Mouse (Mus musculus) limb, embryonic 11.5 days (tissue): ENCODE measurements around the gene Acsbg1. TPM values are rescaled to one million over a fixed set of nuclear protein-coding genes. Genes with fewer than 3 reads are reported as not detected.

Experiments used
- ATAC-seq: fragments of 200-750 bp; cut with Nextera tagmentation; 2 replicates; pipeline ENCODE4 v1.8.0; 2017; ENCODE audit warnings: low read depth; ENCODE audit not compliant: insufficient number of reproducible peaks, low FRiP score, low TSS enrichment
- DNase-seq: peaks from one replicate; pipeline ENCODE4 v3.0.0-alpha.2; 2015; ENCODE audit warnings: low spot score
- H3K27ac ChIP-seq: fragments of 300-500 bp; sonication (generic); replicated peaks from 2 replicates; pipeline ENCODE4 v1.5.1; 2014; ENCODE audit warnings: low read depth, mild to moderate bottlenecking, low read length
- H3K27me3 ChIP-seq: fragments of 300-500 bp; sonication (generic); 2 replicates; pipeline ENCODE4 v1.6.1; 2014; ENCODE audit warnings: mild to moderate bottlenecking, low read length, mixed read lengths; ENCODE audit not compliant: control insufficient read depth, insufficient read depth
- H3K36me3 ChIP-seq: fragments of 300-500 bp; sonication (generic); 2 replicates; pipeline ENCODE4 v1.6.1; 2014; ENCODE audit warnings: mild to moderate bottlenecking, low read length, moderate library complexity, mixed read lengths; ENCODE audit not compliant: control insufficient read depth, insufficient read depth
- H3K4me1 ChIP-seq: fragments of 300-500 bp; sonication (generic); 2 replicates; pipeline ENCODE4 v1.6.1; 2014; ENCODE audit warnings: low read length, mixed read lengths; ENCODE audit not compliant: control insufficient read depth, insufficient read depth
- H3K4me2 ChIP-seq: fragments of 300-500 bp; sonication (generic); 2 replicates; pipeline ENCODE4 v1.6.1; 2014; ENCODE audit warnings: low read depth, mild to moderate bottlenecking, moderate library complexity; ENCODE audit not compliant: severe bottlenecking
- H3K4me3 ChIP-seq: fragments of 300-500 bp; sonication (generic); 2 replicates; pipeline ENCODE4 v1.5.1; 2014; ENCODE audit warnings: low read depth, low read length
- H3K9ac ChIP-seq: fragments of 300-500 bp; sonication (generic); 2 replicates; pipeline ENCODE4 v1.6.1; 2014; ENCODE audit warnings: mild to moderate bottlenecking, low read length
- H3K9me3 ChIP-seq: fragments of 300-500 bp; sonication (generic); 2 replicates; pipeline ENCODE4 v1.6.1; 2016; ENCODE audit warnings: low read length; ENCODE audit not compliant: control insufficient read depth
- WGBS: fragments of 180-500 bp; shearing (Covaris S2); extraction: QIAGEN DNeasy Blood & Tissue Kit; methylation state at CpG from one replicate; pipeline ENCODE4 v1.1.7; 2014; 5-methylcytosine and 5-hydroxymethylcytosine counted together
- microRNA-seq: library from miRNA; unstranded; fragments of <30 nt; microRNA quantifications from one replicate; pipeline ENCODE4, GENCODE M21; 2016
- polyA plus RNA-seq: library from polyadenylated mRNA; unstranded; fragments of >200 nt; fragmentation: Nextera tagmentation; extraction: Ambion mirVana; gene quantifications from 2 replicates; pipeline ENCODE4 v1.2.1, GENCODE M21; 2014

Gene Acsbg1
- polyA plus RNA-seq, 1 experiment from 2014 or later, result 0.32 TPM

- H3K27ac ChIP-seq, result no peak overlapping the region
- H3K36me3 ChIP-seq, result no peaks in the 10 kb centered on the region
- WGBS, result 44% methylated on average over 2 of the region's 2 CpGs
- H3K4me3 ChIP-seq, result no peak overlapping the region
- no peaks in the 10 kb centered on the region for H3K4me1 ChIP-seq
- no peaks in the 10 kb centered on the region for H3K27me3 ChIP-seq
- ATAC-seq (no peak), DNase-seq (no peak)
- no peaks in the 10 kb centered on the region for H3K9me3 ChIP-seq
- H3K9ac ChIP-seq, result no peak overlapping the region
- H3K4me2 ChIP-seq, result no peak overlapping the region
These were observed 92.9 kb downstream of the Acsbg1 start for GRCm38 (mm10) chr9:54568732-54569131.

GRCm38 (mm10) chr9:54566958-54567357 lies 94.7 kb downstream of the Acsbg1 start:
- DNase-seq, result no peak
- Histone ChIP-seq H3K9ac (no peak overlapping the region), H3K36me3 (no peaks in the 10 kb centered on the region), H3K4me2 (no peak overlapping the region), H3K4me3 (no peak overlapping the region), H3K4me1 (no peaks in the 10 kb centered on the region), H3K27me3 (no peaks in the 10 kb centered on the region), H3K27ac (no peak overlapping the region), H3K9me3 (no peaks in the 10 kb centered on the region)
- ATAC-seq, result no peak
- 47% methylated on average over 4 of the region's 4 CpGs for WGBS

GRCm38 (mm10) chr9:54560831-54561601 lies 100.7 kb downstream of the Acsbg1 start:
- ATAC-seq (no peak), DNase-seq (no peak)
- Histone ChIP-seq H3K4me3 (no peak overlapping the region), H3K27me3 (no peaks in the 10 kb centered on the region), H3K4me2 (no peak overlapping the region), H3K27ac (no peak overlapping the region), H3K36me3 (no peaks in the 10 kb centered on the region), H3K9ac (no peak overlapping the region), H3K9me3 (no peaks in the 10 kb centered on the region), H3K4me1 (no peaks in the 10 kb centered on the region)
- WGBS, result 87% methylated on average over 8 of the region's 8 CpGs

- H3K9ac ChIP-seq, result peak within 1 kb of the TSS; percentile 51
- peak within 1 kb of the TSS; percentile 82 for H3K4me2 ChIP-seq
- no peaks in the 10 kb centered on the region for H3K9me3 ChIP-seq
- H3K27me3 ChIP-seq, result no peaks in the 10 kb centered on the region
- peak within 1 kb of the TSS; percentile 51 for H3K4me3 ChIP-seq
- no peaks in the 10 kb centered on the region for H3K36me3 ChIP-seq
- no peak within 1 kb of the TSS for H3K27ac ChIP-seq
- DNase-seq, result peak; percentile 86
- peak; percentile 92 for ATAC-seq
- 3% methylated on average over 44 of the region's 54 CpGs for WGBS
- H3K4me1 ChIP-seq, result no peaks in the 10 kb centered on the region
These were observed 101.7 kb downstream of the Acsbg1 start, which contains the start of gene Cib2 for GRCm38 (mm10) chr9:54559771-54560471. TSS of gene Cib2 (minus strand) at chr9:54560218.

GRCm38 (mm10) chr9:54558731-54559130 lies 102.9 kb downstream of the Acsbg1 start:
- Histone ChIP-seq H3K4me3 (no peak overlapping the region), H3K9me3 (no peaks in the 10 kb centered on the region), H3K4me1 (no peaks in the 10 kb centered on the region), H3K27ac (no peak overlapping the region), H3K9ac (no peak overlapping the region), H3K27me3 (no peaks in the 10 kb centered on the region), H3K36me3 (no peaks in the 10 kb centered on the region), H3K4me2 (no peak overlapping the region)
- no peak for ATAC-seq
- 74% methylated on average over 8 of the region's 8 CpGs for WGBS
- no peak for DNase-seq

- Histone ChIP-seq H3K9ac (no peak overlapping the region), H3K4me2 (no peak overlapping the region), H3K4me1 (no peaks in the 10 kb centered on the region), H3K4me3 (no peak overlapping the region), H3K27ac (no peak overlapping the region), H3K36me3 (no peaks in the 10 kb centered on the region), H3K9me3 (no peaks in the 10 kb centered on the region), H3K27me3 (no peaks in the 10 kb centered on the region)
- DNase-seq (no peak), ATAC-seq (no peak)
- WGBS, result 67% methylated on average over 2 of the region's 2 CpGs
These were observed 106.6 kb downstream of the Acsbg1 start for GRCm38 (mm10) chr9:54555044-54555443.

Small RNAs within 50 kb of the gene (microRNA-seq; reads per million reads assigned to microRNA genes)
- not detected for gene Mir5710

Other genes starting within 250 kb of the Acsbg1 start
- gene Dmxl2, start 160.2 kb downstream of the Acsbg1 start, polyA plus RNA-seq, result 6.5 and 6.6 TPM in 2 replicates
- gene Sh2d7, start 122.9 kb downstream of the Acsbg1 start, polyA plus RNA-seq, result not detected in 2 replicates
- gene Cib2, start 101.7 kb downstream of the Acsbg1 start, polyA plus RNA-seq, result 15.4 and 16.3 TPM in 2 replicates
- 120 and 125 TPM in 2 replicates for gene Idh3a, start 75.5 kb downstream of the Acsbg1 start, polyA plus RNA-seq
- gene Dnaja4, start 37.0 kb upstream of the Acsbg1 start, polyA plus RNA-seq, result 3.1 and 3.6 TPM in 2 replicates
- 182 and 185 TPM in 2 replicates for gene Wdr61, start 72.6 kb upstream of the Acsbg1 start, polyA plus RNA-seq
- 295 and 359 TPM in 2 replicates for gene Crabp1, start 102.9 kb upstream of the Acsbg1 start, polyA plus RNA-seq
- gene Ireb2, start 201.9 kb upstream of the Acsbg1 start, polyA plus RNA-seq, result 57.3 and 57.6 TPM in 2 replicates